Mouse (Mus musculus): Measurements from ENCODE around the gene Pds5a. TPM values are rescaled to one million over a fixed set of nuclear protein-coding genes. Genes with fewer than 3 reads are reported as not detected.

Gene Pds5a
- polyA plus RNA-seq (2012; rRNA removed): 22.9 and 23.8 TPM in 2 replicates

DNA sequence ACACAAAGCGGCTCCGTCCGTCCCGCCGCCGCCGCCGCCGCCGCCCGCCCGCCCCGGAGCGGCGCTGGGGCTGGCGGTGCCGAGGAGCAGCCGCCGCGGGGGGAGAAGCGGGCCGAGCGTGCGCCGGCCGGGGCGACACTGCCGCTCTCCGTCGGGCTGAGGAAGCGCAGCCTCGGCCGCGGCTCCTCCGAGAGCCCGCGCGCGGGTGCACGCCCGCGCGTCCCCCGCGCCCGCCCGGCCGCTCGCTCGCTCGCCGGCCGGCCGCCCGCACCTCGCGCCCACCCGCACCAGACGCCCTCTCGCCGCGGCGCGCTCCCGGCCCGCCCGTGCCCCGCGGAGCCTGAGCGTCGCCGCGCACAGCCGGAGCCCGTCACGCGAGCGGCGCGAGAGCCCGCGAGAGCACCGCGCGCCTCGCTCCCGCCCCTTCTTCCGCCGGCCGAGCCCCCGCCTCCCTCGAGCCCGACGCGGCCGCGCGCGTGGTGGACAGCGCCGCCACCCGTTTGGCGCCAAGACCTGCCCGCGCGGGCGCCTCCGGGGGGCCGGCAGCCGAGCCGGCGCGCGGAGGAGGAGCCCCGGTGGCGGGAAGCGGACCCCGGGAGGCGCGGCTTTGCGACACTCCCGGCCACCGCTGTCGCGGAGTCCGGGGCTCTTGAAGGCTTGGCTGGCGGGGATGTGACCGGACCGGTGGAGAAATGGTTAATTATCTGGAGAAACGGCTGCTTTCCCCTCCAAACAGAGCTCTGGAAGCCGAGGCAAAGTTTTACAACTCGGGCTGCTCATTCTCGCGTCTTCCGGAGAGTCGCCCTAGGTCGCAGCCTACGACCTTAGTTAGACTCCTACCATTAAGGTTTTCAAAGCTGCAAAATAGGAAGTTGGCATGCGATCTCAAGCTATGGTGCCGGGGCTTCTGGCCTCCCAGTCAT is at the start of gene Pds5a:
Gene Pds5a, minus strand, starts transcription at position 438 of the 923 bp plus-strand sequence.

Other genes with a start within 250 kb of the Pds5a start
- not detected in 2 replicates for gene Gm43552, start 205.4 kb downstream of the Pds5a start, polyA plus RNA-seq (2012; rRNA removed)
- 45.4 and 51.9 TPM in 2 replicates for gene Smim14, start 161.1 kb downstream of the Pds5a start, polyA plus RNA-seq (2012; rRNA removed)
- gene Ube2k, start 161.0 kb downstream of the Pds5a start, polyA plus RNA-seq (2012; rRNA removed): 43.1 and 43.4 TPM in 2 replicates
- 4.0 and 4.8 TPM in 2 replicates for gene N4bp2, start 65.2 kb upstream of the Pds5a start, polyA plus RNA-seq (2012; rRNA removed)
- 1.8 and 2.4 TPM in 2 replicates for gene Rhoh, start 162.9 kb upstream of the Pds5a start, polyA plus RNA-seq (2012; rRNA removed)
- gene Chrna9, start 236.6 kb upstream of the Pds5a start, polyA plus RNA-seq (2012; rRNA removed): not detected in 2 replicates